Mouse (Mus musculus): ENCODE measurements at regions not wholly inside any gene's neighbourhood (a gene's known extent, or its start where the extent isn't known, plus 50 kb on each side); places are given as distances from the start of the nearest gene placed in this dataset.

DNA sequence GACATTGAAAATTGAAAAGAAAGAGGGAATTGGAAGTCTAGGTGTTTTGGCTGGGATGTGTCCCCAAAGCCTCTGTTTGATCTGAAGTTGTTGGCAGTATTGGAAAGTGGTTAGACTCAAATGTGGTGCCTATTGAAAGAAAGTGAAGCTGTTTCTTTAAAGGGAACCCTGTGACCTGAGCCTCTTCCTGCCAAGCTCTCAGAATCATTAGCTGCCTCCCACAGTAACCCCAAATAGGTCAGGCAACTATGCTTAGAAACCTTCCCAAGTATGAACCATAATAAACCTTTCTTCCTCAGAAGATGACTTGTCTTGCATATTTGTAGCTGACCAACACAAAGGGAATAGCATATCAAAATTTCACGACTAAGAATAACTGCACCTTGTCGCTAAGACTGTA is 69.7 kb upstream of the Gm34302 start:
- DNase-seq, result no peak
- intact Hi-C loops (cut with DNase I), result loop anchor here (5.0 to 10.0 kb wide), 2 partner anchors 374 to 629 kb away; partner anchors contain the start of gene E130311K13Rik

DNA sequence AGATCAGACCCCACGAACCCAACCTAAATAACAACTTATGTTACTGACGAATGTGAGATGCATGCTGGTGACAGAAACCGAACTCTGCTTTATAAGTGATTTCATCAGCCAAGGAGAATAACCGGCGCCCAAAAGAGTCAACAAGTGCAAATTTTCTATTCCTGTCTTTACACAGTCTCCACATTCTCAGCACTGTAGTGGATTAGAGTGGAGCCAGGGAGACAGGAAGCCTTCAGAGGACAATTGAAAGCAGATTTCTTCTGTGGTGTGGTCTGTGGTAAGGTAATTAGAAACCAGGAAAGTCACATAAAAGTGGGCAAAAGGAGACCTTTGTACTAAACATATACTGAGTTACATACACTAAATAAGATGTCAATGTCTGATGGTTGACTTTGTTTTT is 68.0 kb upstream of the Gm34302 start:
- DNase-seq, result no peak
- intact Hi-C loops (cut with DNase I), result loop anchor here (5.0 to 10.0 kb wide), 2 partner anchors 376 to 627 kb away; partner anchors contain the start of gene E130311K13Rik

DNA sequence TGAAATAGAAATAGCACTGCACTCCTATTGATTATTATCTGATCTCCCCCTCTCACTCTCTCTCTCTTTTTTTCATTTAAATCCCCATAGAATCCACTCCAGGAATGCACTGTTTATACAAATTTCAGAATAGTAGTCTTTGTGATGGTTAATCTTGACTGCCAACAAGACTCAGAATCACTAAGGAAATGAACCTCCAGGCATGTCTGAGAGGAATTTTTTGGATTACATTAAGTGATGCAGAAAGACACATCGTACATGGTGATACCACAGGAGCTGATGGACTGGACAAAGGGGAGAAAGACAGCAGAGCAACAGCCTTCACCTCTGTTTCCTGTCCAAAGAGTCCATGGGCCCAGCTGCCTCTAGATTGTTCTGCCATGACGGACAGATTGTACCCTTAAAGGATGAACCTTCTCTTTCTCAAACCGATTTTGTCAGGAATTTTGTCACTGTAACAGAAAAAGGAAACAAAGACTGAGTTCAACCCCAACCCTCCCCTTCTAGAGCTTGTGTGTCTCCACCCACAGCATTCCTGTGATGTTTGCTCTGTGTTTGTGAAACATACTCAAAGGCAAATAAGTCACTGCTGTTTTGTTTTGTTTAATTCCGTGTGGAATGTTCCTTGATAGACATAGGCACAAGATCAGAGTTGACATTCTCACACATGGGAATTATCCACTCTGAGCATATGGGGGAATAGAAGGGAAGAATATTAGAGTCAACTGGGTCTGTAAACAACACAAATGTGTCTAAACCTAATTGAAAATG is 59.1 kb upstream of the Gm34302 start:
- intact Hi-C loops (cut with DNase I), result no loop called here

DNA sequence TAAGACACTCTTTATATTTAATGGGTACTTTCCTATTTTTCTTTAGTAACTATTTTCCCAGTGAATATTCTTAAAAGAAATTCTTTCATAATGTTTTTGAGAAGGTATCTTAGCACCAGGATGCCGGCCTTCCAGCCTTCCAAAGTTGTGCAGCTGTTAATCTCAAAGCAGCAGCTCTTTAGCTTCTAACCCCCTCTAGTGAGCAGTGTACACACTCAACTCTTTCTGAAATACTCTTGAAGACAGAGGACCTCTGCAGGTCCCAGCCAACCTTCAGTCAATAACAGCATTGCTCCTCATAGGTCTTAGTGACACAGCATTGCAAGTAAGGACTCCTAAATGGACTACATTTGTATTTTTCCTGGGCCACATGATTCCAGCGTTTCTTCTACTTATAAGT is 55.2 kb upstream of the Gm34302 start:
- intact Hi-C loops (cut with DNase I), result no loop called here

More for the DNA sequence above, 59.1 kb upstream of the Gm34302 start:
- no peak for DNase-seq

DNA sequence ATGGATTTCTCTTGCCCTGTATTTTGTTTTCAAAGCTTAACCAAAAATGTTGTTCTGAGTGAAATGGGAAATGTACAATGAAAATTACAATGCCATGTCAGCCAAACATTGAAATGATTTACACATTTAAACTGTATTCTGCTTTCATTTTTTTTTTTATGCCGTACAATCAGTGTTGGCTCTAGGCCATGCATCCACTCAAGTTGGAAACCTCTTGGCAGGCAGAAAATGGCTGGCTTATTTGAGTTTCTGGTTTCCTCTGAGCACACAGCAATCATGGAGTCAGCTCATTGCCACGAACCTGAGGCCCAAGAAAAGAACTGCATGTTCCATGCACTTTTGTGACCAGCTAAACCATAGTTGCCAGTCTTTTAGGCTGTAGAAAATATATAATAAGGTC is 50.5 kb upstream of the Gm34302 start:
- intact Hi-C loops (cut with DNase I), result no loop called here
- no peak for DNase-seq

More for the DNA sequence above, 55.2 kb upstream of the Gm34302 start:
- DNase-seq, result no peak
